Comparison of ENCODE assay signal across 8 mouse cellular contexts in the genomic region with DNA sequence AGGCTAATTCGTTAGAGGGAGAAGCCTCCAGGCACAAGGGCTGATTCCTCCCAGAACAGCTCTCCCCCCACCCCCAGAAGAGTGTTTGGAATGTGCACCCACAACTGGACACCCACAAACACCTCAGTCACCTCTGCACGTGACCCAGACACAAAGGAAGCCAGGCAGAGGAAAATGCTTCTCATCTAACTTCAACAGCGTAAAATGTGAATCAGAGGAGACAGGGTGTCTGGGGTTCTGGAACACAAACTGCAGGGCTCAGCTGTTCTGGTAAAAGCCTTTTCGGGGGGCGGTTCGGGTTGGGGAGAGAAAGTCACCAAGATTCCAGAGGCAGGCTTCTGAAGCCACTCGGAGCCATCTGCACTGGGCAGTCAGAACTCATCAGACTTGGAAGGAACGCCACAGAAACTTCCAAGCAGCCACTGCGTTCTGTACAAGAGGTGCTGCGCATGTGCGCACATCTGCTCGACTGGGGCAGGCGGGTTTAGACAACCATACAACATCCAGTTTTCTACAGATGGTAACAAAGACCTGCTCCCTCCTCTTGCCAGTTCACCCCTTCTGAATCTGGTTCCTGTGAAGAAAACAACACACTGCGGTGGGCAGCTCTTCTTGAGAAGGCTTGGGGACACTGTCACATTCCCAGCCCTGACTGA. TPM values are rescaled to one million over a fixed set of nuclear protein-coding genes. Genes with fewer than 3 reads are reported as not detected.
DNase-seq lines count a peak whose midpoint lies in the region; ATAC-seq and TF ChIP-seq lines count a peak whose summit lies in the region.
"Had no signal": no experiment of that assay in that cellular context is flagged by ENCODE, and none has a peak within 500 bp of the region (broad histone marks: within the 10 kb centered on the region; RNA-seq: fewer than 3 reads in every experiment).

No protein-coding gene starts in this region.

- H3K4me2 ChIP-seq in embryonic facial prominence, embryonic 15.5 days (replicated peaks): peak overlapping the region; percentile 36
- peak overlapping the region; percentile 5; the same call in 1 of the 2 replicates for H3K4me2 ChIP-seq in limb, embryonic 15.5 days

- H3K9ac ChIP-seq in embryonic facial prominence, embryonic 15.5 days: no peak overlapping the region
- no peak overlapping the region for H3K9ac ChIP-seq in limb, embryonic 15.5 days

- WGBS in embryonic facial prominence, embryonic 15.5 days: 29% methylated on average over 14 of the region's 14 CpGs
- WGBS in limb, embryonic 15.5 days: 43% methylated on average over 14 of the region's 14 CpGs

- H3K27me3 ChIP-seq in embryonic facial prominence, embryonic 15.5 days: no peaks in the 10 kb centered on the region
- no peaks in the 10 kb centered on the region for H3K27me3 ChIP-seq in limb, embryonic 15.5 days

- ATAC-seq in embryonic facial prominence, embryonic 15.5 days (ENCODE audit: insufficient number of reproducible peaks, low FRiP score, low TSS enrichment, low read depth): peak; percentile 69; the same call in 1 of the 2 replicates
- 0 out of 2 replicates have a peak, but pooled peaks have one; percentile 24 for ATAC-seq in limb, embryonic 15.5 days (ENCODE audit: insufficient number of reproducible peaks, low FRiP score, low TSS enrichment, low read depth)
- no peak for ATAC-seq in erythroblast, adult 5-6 weeks (replicated peaks; ENCODE audit: low FRiP score, poor library complexity, severe bottlenecking)
- ATAC-seq in megakaryocyte, adult 5-6 weeks (ENCODE audit: poor library complexity, severe bottlenecking): no peak

- H3K36me3 ChIP-seq in embryonic facial prominence, embryonic 15.5 days: no peaks in the 10 kb centered on the region
- H3K36me3 ChIP-seq in limb, embryonic 15.5 days: no peaks in the 10 kb centered on the region

- H3K4me1 ChIP-seq in embryonic facial prominence, embryonic 15.5 days: peaks cover 14% of the 10 kb centered on the region; the same call in 1 of the 2 replicates
- peaks cover 8% of the 10 kb centered on the region; the same call in 1 of the 2 replicates for H3K4me1 ChIP-seq in limb, embryonic 15.5 days

- H3K27ac ChIP-seq in layer of hippocampus, adult 2 months: peak overlapping the region; percentile 43; the same call in 1 of the 2 replicates
- peak overlapping the region; percentile 86 for H3K27ac ChIP-seq in embryonic facial prominence, embryonic 15.5 days (replicated peaks)
- peak overlapping the region; percentile 33 for H3K27ac ChIP-seq in limb, embryonic 15.5 days
- H3K27ac ChIP-seq: kidney, postnatal 0 days had no signal

- DNase-seq in layer of hippocampus, adult 2 months (ENCODE audit: low spot score in 2 of 2): peak in 1 of 2 experiments; percentile 17
- DNase-seq in layer of hippocampus, adult 8-10 months (ENCODE audit: low spot score in 2 of 2): no peak
- DNase-seq in WW6 (ENCODE audit: low read depth, low spot score): peak; percentile 5

- peak overlapping the region; percentile 4; the same call in 1 of the 2 replicates for H3K4me3 ChIP-seq in layer of hippocampus, adult 2 months
- 0 out of 2 replicates have a peak overlapping the region, but pooled peaks have one; percentile 7 for H3K4me3 ChIP-seq in embryonic facial prominence, embryonic 15.5 days (replicated peaks)
- no peak overlapping the region for H3K4me3 ChIP-seq in limb, embryonic 15.5 days

- no peaks in the 10 kb centered on the region for H3K9me3 ChIP-seq in embryonic facial prominence, embryonic 15.5 days (replicated peaks)
- H3K9me3 ChIP-seq in limb, embryonic 15.5 days: no peaks in the 10 kb centered on the region

- no peak for TF ChIP-seq CTCF in layer of hippocampus, adult 2 months (conservative IDR thresholded peaks at IDR 0.05)

RNA-seq across cellular contexts. Expression of gene Txk, which starts 56.0 kb away (rescaled TPM):
- total RNA-seq in layer of hippocampus, adult 2 months (2021): not detected
- under 1 TPM in 3 of 4 experiments, not detected in 1; 0.06 to 0.20 (median 0.18) TPM for total RNA-seq in layer of hippocampus, adult 8-10 months (2022)
- 0.18 and 0.23 TPM in 2 replicates for polyA plus RNA-seq in embryonic facial prominence, embryonic 15.5 days (2015; fragmentation: Nextera tagmentation; extraction: Ambion mirVana)
- polyA plus RNA-seq in limb, embryonic 15.5 days (2015; fragmentation: Nextera tagmentation; extraction: Ambion mirVana): 0.20 and 0.30 TPM in 2 replicates
- total RNA-seq in erythroblast, adult 5-6 weeks (2015; ENCODE audit: low replicate concordance): 0.63 TPM in 1 of 2 replicates, not detected in the other
- total RNA-seq in erythroblast, adult 5-6 weeks (2017; ENCODE audit: low replicate concordance): 0.68 and 1.4 TPM in 2 replicates
- 2.8 and 5.3 TPM in 2 replicates for total RNA-seq in megakaryocyte, adult 5-6 weeks (2015)
- 2.0 and 4.2 TPM in 2 replicates for total RNA-seq in megakaryocyte, adult 5-6 weeks (2017)

RNA-seq across cellular contexts. Expression of gene Tec, which starts 59.7 kb away (rescaled TPM):
- 1 to 10 TPM; 1.1 to 1.8 TPM for total RNA-seq in layer of hippocampus, adult 2 months (2021)
- total RNA-seq in layer of hippocampus, adult 8-10 months (2022): 1 to 10 TPM; 1.1 to 5.9 (median 4.1) TPM
- 7.4 and 7.9 TPM in 2 replicates for polyA plus RNA-seq in embryonic facial prominence, embryonic 15.5 days (2015; fragmentation: Nextera tagmentation; extraction: Ambion mirVana)
- 12.9 and 13.2 TPM in 2 replicates for polyA plus RNA-seq in limb, embryonic 15.5 days (2015; fragmentation: Nextera tagmentation; extraction: Ambion mirVana)
- total RNA-seq in erythroblast, adult 5-6 weeks (2015; ENCODE audit: low replicate concordance): 1.7 and 5.6 TPM in 2 replicates
- total RNA-seq in erythroblast, adult 5-6 weeks (2017; ENCODE audit: low replicate concordance): 5.4 and 6.3 TPM in 2 replicates
- total RNA-seq in megakaryocyte, adult 5-6 weeks (2015): 33.4 and 38.9 TPM in 2 replicates
- 56.6 and 64.5 TPM in 2 replicates for total RNA-seq in megakaryocyte, adult 5-6 weeks (2017)

Comparison
In these comparisons a context has a peak if more than half of its experiments do, and no peak if none do; other contexts are left out.
1. H3K27ac ChIP-seq: peak in every context shown above with its lines; median percentile 86 in embryonic facial prominence, embryonic 15.5 days; 43 in layer of hippocampus, adult 2 months; 33 in limb, embryonic 15.5 days.
2. ATAC-seq: peak in embryonic facial prominence, embryonic 15.5 days (single experiment) and limb, embryonic 15.5 days (single experiment); none in erythroblast, adult 5-6 weeks (single experiment) and megakaryocyte, adult 5-6 weeks (single experiment).
3. RNA of gene Tec, which starts 59.7 kb away (total RNA-seq): 33.4 to 64.5 TPM in megakaryocyte, adult 5-6 weeks; 1.1 to 5.9 TPM in layer of hippocampus, adult 8-10 months, 1.7 to 6.3 TPM in erythroblast, adult 5-6 weeks and 1.1 to 1.8 TPM in layer of hippocampus, adult 2 months; every median in the first group is over 4 times any median in the second.